Mouse (Mus musculus): ENCODE measurements around the gene Naa35.

Naa35 gene

GRCm38 (mm10) chr13:59642818-59643217 lies 57.8 kb downstream of the Naa35 start:
- no peak for DNase-seq

- DNase-seq, result no peak
Observed at GRCm38 (mm10) chr13:59645491-59645890, 60.4 kb downstream of the Naa35 start.

- DNase-seq, result no peak
Observed at GRCm38 (mm10) chr13:59646674-59647244, 61.7 kb downstream of the Naa35 start.

GRCm38 (mm10) chr13:59647484-59647883 lies 62.4 kb downstream of the Naa35 start:
- DNase-seq, result no peak

- DNase-seq, result no peak
Observed at GRCm38 (mm10) chr13:59648598-59648997, 63.5 kb downstream of the Naa35 start.

- DNase-seq, result no peak
Observed at GRCm38 (mm10) chr13:59649781-59650180, 64.7 kb downstream of the Naa35 start.

- no peak for DNase-seq
Observed at GRCm38 (mm10) chr13:59652651-59653050, 67.6 kb downstream of the Naa35 start.

- DNase-seq, result no peak
Observed at GRCm38 (mm10) chr13:59653136-59653535, 68.1 kb downstream of the Naa35 start.

- DNase-seq, result no peak
Observed at GRCm38 (mm10) chr13:59654465-59654864, 69.4 kb downstream of the Naa35 start.

GRCm38 (mm10) chr13:59655718-59656315 lies 70.8 kb downstream of the Naa35 start:
- no peak for DNase-seq

- DNase-seq, result peak; percentile 78
Observed at GRCm38 (mm10) chr13:59656316-59656832, 71.3 kb downstream of the Naa35 start.

- no peak for DNase-seq
Observed at GRCm38 (mm10) chr13:59656975-59657388, 71.9 kb downstream of the Naa35 start.

GRCm38 (mm10) chr13:59657781-59658180 lies 72.7 kb downstream of the Naa35 start:
- DNase-seq, result no peak

GRCm38 (mm10) chr13:59660371-59660770 lies 75.3 kb downstream of the Naa35 start:
- DNase-seq, result no peak

- DNase-seq, result no peak
Observed at GRCm38 (mm10) chr13:59661387-59661786, 76.3 kb downstream of the Naa35 start.

- DNase-seq, result no peak
Observed at GRCm38 (mm10) chr13:59661966-59662365, 76.9 kb downstream of the Naa35 start.

- no peak for DNase-seq
Observed at GRCm38 (mm10) chr13:59663939-59664712, 79.1 kb downstream of the Naa35 start.

- peak; percentile 59 for DNase-seq
Observed at GRCm38 (mm10) chr13:59667763-59668162, 82.7 kb downstream of the Naa35 start.

- DNase-seq, result no peak
Observed at GRCm38 (mm10) chr13:59668501-59669093, 83.5 kb downstream of the Naa35 start.

GRCm38 (mm10) chr13:59669946-59670345 lies 84.9 kb downstream of the Naa35 start:
- DNase-seq, result peak; percentile 81

- DNase-seq, result no peak
Observed at GRCm38 (mm10) chr13:59671521-59671920, 86.5 kb downstream of the Naa35 start.

- DNase-seq, result peak; percentile 72
Observed at GRCm38 (mm10) chr13:59672248-59672647, 87.2 kb downstream of the Naa35 start.

- no peak for DNase-seq
Observed at GRCm38 (mm10) chr13:59673597-59673996, 88.5 kb downstream of the Naa35 start.

Measured in layer of hippocampus, adult 9-11 months (tissue).